Mouse (Mus musculus): ENCODE measurements around the gene Rpp14.

DNA sequence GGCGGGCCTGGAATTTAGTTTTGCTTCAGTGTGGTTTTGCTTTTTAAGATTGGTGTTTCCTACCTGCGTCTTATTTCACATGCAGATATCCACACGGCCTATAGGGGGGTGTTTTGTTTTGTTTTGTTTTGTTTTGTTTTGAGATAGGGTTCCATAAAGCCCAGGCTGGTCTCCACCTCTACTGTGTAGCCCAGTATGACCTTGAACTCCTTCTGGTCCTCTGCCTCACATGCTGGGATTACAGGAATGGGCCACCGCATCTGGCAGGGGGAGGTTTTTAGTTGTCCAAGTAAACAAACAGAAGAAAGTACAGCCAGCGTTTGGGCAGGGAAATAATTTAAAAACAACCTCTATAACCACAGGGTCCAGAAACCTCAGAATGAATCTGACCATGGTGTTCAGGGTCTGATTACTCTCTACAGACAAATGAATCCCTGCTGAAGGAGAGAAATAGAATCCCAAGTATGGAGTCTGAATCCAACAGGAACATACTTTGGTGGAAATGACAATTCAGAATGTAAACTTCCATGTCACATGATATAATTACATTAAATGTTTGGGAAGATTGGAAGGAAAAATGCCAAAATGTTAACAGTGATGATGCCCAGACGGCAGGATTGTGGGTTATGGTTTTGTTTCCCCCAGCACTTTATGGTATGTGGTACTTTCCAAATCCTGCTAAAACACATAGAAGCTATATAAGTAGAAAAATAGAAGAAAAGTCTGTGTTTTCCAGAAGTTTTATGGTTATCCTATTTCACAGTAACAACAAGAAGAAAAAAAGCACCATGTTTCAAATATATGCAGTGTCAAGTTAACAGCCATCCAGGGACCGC, 44.1 kb downstream of the Rpp14 start:
- no peak for TF ChIP-seq POLR2A (IDR thresholded peaks at IDR 0.05; ENCODE audit: extremely low read depth, insufficient read depth, low read length)
- no peak for TF ChIP-seq CTCF (IDR thresholded peaks at IDR 0.05; ENCODE audit: low read depth, low read length)

Data from liver, adult 2 months (tissue).